34 mouse cellular contexts compared by ENCODE assay signal in the genomic region with DNA sequence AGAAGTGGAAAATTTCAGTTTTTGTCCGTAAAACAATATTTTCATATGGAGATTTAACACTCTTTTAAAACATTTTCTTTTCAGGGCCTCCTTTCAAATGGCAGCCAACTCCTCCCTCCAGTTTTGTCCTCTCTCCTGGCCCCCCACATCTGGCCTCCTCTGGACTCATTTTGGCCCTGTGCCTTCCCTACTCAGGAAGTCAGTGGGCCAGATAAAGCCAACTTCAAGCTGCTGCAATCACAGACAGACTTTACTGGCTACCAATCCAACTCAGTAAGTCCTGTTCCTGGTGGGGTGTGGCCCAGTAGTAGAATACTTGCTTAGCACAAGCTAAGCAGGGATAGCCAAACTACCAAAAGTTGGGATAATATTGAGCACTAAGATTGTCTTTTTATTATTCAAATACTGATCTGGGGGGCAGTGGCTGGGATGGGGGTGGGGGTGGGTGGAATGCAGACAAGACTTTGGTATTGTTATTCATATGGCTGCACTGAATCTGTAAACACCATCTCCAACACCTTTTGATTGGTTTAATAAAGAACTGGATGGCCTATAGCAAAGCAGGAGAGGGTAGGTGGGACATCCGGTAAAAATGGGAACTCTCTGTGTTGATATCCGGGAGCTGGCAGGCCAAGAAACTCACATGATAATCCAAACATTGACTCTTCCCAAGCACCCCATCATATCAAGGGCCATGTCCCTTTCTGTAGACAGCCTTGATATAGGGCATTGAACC. TPM values are rescaled to one million over a fixed set of nuclear protein-coding genes. Genes with fewer than 3 reads are reported as not detected.
DNase-seq lines count a peak whose midpoint lies in the region; ATAC-seq and TF ChIP-seq lines count a peak whose summit lies in the region.
"Had no signal": no experiment of that assay in that cellular context is flagged by ENCODE, and none has a peak within 500 bp of the region (broad histone marks: within the 10 kb centered on the region; RNA-seq: fewer than 3 reads in every experiment).

No protein-coding gene starts in this region.

- TF ChIP-seq CTCF in heart, postnatal 0 days (IDR thresholded peaks at IDR 0.05; ENCODE audit: low read depth) = no peak
- TF ChIP-seq CTCF in ES-Bruce4 (IDR thresholded peaks at IDR 0.05; ENCODE audit: low read depth, low read length) = no peak

- no peak for TF ChIP-seq POLR2A in ES-Bruce4 (IDR thresholded peaks at IDR 0.05; ENCODE audit: insufficient read depth, low read length)

- H3K4me2 ChIP-seq in heart, postnatal 0 days (ENCODE audit: low read depth, low read length) = no peak overlapping the region
- no peak overlapping the region for H3K4me2 ChIP-seq in hindbrain, embryonic 12.5 days (replicated peaks)
- H3K4me2 ChIP-seq: heart, embryonic 15.5 days; intestine, embryonic 15.5 days; limb, embryonic 15.5 days; liver, embryonic 13.5 days; midbrain, embryonic 12.5 days; neural tube, embryonic 13.5 days; stomach, embryonic 15.5 days had no signal

- peaks cover 4% of the 10 kb centered on the region; the same call in 1 of the 2 replicates for H3K27me3 ChIP-seq in heart, postnatal 0 days (ENCODE audit: control insufficient read depth, insufficient read depth, low read length)
- H3K27me3 ChIP-seq in ES-Bruce4 (ENCODE audit: control insufficient read depth, insufficient read depth, low read length, poor library complexity, severe bottlenecking) = no peaks in the 10 kb centered on the region
- H3K27me3 ChIP-seq in hindbrain, embryonic 12.5 days = no peaks in the 10 kb centered on the region; the same call in 1 of the 2 replicates
- H3K27me3 ChIP-seq: intestine, embryonic 15.5 days; limb, embryonic 15.5 days; midbrain, embryonic 12.5 days; neural tube, embryonic 13.5 days had no signal

- H3K27ac ChIP-seq in heart, postnatal 0 days (ENCODE audit: low read depth) = no peak overlapping the region
- H3K27ac ChIP-seq in ES-Bruce4 (ENCODE audit: insufficient read depth, low read length) = peak overlapping the region; percentile 89
- H3K27ac ChIP-seq in hindbrain, embryonic 12.5 days = no peak overlapping the region
- H3K27ac ChIP-seq: heart, embryonic 15.5 days; hindbrain, postnatal 0 days; intestine, embryonic 15.5 days; limb, embryonic 10.5 days; limb, embryonic 15.5 days; liver, embryonic 13.5 days; midbrain, embryonic 12.5 days; neural tube, embryonic 13.5 days; stomach, embryonic 15.5 days had no signal

- no peaks in the 10 kb centered on the region for H3K9me3 ChIP-seq in heart, postnatal 0 days (replicated peaks; ENCODE audit: control insufficient read depth, low read length)
- H3K9me3 ChIP-seq in ES-Bruce4 (replicated peaks; ENCODE audit: control insufficient read depth, insufficient read depth, low read length, poor library complexity, severe bottlenecking) = no peaks in the 10 kb centered on the region
- no peaks in the 10 kb centered on the region for H3K9me3 ChIP-seq in hindbrain, embryonic 12.5 days (replicated peaks)
- H3K9me3 ChIP-seq: heart, embryonic 15.5 days; intestine, embryonic 15.5 days; limb, embryonic 10.5 days; limb, embryonic 15.5 days; liver, embryonic 13.5 days; midbrain, embryonic 12.5 days; neural tube, embryonic 13.5 days; stomach, embryonic 15.5 days had no signal

- no peak for ATAC-seq in heart, postnatal 0 days (ENCODE audit: insufficient read depth, low read depth)
- ATAC-seq in monocyte, adult 5-6 weeks (replicated peaks; ENCODE audit: insufficient number of reproducible peaks, low FRiP score, low TSS enrichment, poor library complexity, severe bottlenecking) = no peak
- no peak for ATAC-seq in hindbrain, embryonic 12.5 days (ENCODE audit: low FRiP score)
- ATAC-seq: forebrain, embryonic 14.5 days; hindbrain, postnatal 0 days; intestine, embryonic 15.5 days had no signal

- H3K36me3 ChIP-seq in heart, postnatal 0 days (replicated peaks; ENCODE audit: control insufficient read depth, insufficient read depth, low read length) = no peaks in the 10 kb centered on the region
- no peaks in the 10 kb centered on the region for H3K36me3 ChIP-seq in ES-Bruce4 (ENCODE audit: control insufficient read depth, insufficient read depth, low read length, poor library complexity, severe bottlenecking)
- H3K36me3 ChIP-seq in hindbrain, embryonic 12.5 days = no peaks in the 10 kb centered on the region
- H3K36me3 ChIP-seq: heart, embryonic 15.5 days; intestine, embryonic 15.5 days; limb, embryonic 10.5 days; limb, embryonic 15.5 days; liver, embryonic 13.5 days; midbrain, embryonic 12.5 days; neural tube, embryonic 13.5 days; stomach, embryonic 15.5 days had no signal

- 86% methylated on average over 3 of the region's 3 CpGs for WGBS in heart, postnatal 0 days
- WGBS in hindbrain, embryonic 12.5 days = 80% methylated on average over 3 of the region's 3 CpGs

- 0 out of 2 replicates have a peak, but pooled peaks cover 2% of the 10 kb centered on the region for H3K4me1 ChIP-seq in heart, postnatal 0 days (ENCODE audit: control insufficient read depth, insufficient read depth)
- H3K4me1 ChIP-seq in ES-Bruce4 (ENCODE audit: control insufficient read depth, insufficient read depth, low read length) = peaks cover 4% of the 10 kb centered on the region
- no peaks in the 10 kb centered on the region for H3K4me1 ChIP-seq in hindbrain, embryonic 12.5 days
- H3K4me1 ChIP-seq: intestine, embryonic 15.5 days; liver, embryonic 13.5 days; midbrain, embryonic 12.5 days; stomach, embryonic 15.5 days had no signal

- peak; percentile 35 for DNase-seq in heart, postnatal 0 days (ENCODE audit: low spot score)
- no peak for DNase-seq in heart, adult 8-10 months (ENCODE audit: low spot score)
- DNase-seq in 416B (ENCODE audit: low read depth) (peak; percentile 16), ZHBTc4 (ENCODE audit: low read depth, low spot score) (peak; percentile 77)
- DNase-seq: adrenal gland, adult 8-10 months; B cell, adult 2 months; cerebellum, adult 2 months; cerebellum, postnatal 14 days; gastrocnemius, postnatal 14 days; kidney, adult 8-10 months; kidney, postnatal 10 days; layer of hippocampus, adult 9-11 months; liver, embryonic 13.5 days; lung, adult 2 months; lung, postnatal 36 days; right cerebral cortex, postnatal 25 days had no signal

- H3K9ac ChIP-seq in heart, postnatal 0 days (replicated peaks; ENCODE audit: low read depth, low read length) = no peak overlapping the region
- H3K9ac ChIP-seq in ES-Bruce4 (ENCODE audit: low read depth, poor library complexity, severe bottlenecking) = 0 out of 2 replicates have a peak overlapping the region, but pooled peaks have one; percentile 31
- H3K9ac ChIP-seq in hindbrain, embryonic 12.5 days = no peak overlapping the region
- H3K9ac ChIP-seq: heart, embryonic 15.5 days; intestine, embryonic 15.5 days; limb, embryonic 15.5 days; liver, embryonic 13.5 days; midbrain, embryonic 12.5 days; neural tube, embryonic 13.5 days; stomach, embryonic 15.5 days had no signal

- TF ChIP-seq EP300 in heart, postnatal 0 days (IDR thresholded peaks at IDR 0.05; ENCODE audit: low read depth) = no peak
- no peak for TF ChIP-seq EP300 in ES-Bruce4 (IDR thresholded peaks at IDR 0.05; ENCODE audit: insufficient read depth, low read depth, low read length)

- H3K4me3 ChIP-seq in heart, postnatal 0 days (ENCODE audit: low read depth, low read length) = no peak overlapping the region
- no peak overlapping the region for H3K4me3 ChIP-seq in ES-Bruce4 (ENCODE audit: low read depth, low read length)
- no peak overlapping the region for H3K4me3 ChIP-seq in hindbrain, embryonic 12.5 days
- H3K4me3 ChIP-seq: heart, embryonic 15.5 days; intestine, embryonic 15.5 days; limb, embryonic 10.5 days; limb, embryonic 15.5 days; liver, embryonic 13.5 days; midbrain, embryonic 12.5 days; neural tube, embryonic 13.5 days; stomach, embryonic 15.5 days had no signal

RNA-seq across cellular contexts. Expression of gene B4galnt3, which starts 12.7 kb away (rescaled TPM):
- 0.89 TPM in 1 of 2 replicates, not detected in the other for total RNA-seq in heart, postnatal 0 days (2014; rRNA removed; ENCODE audit: low replicate concordance)
- polyA plus RNA-seq in heart, postnatal 0 days (2015; fragmentation: Nextera tagmentation; extraction: Ambion mirVana) = 0.08 and 0.10 TPM in 2 replicates
- total RNA-seq in heart, adult 8-10 months (2022) = under 1 TPM; 0.09 to 0.47 (median 0.18) TPM
- 15.7 and 18.6 TPM in 2 replicates for polyA plus RNA-seq in ES-Bruce4 (2011; ENCODE audit: insufficient read depth, insufficient read length, low read depth, missing spikeins)
- total RNA-seq in monocyte, adult 5-6 weeks (2017) = not detected in 3 replicates
- polyA plus RNA-seq in hindbrain, embryonic 12.5 days (2016; fragmentation: Nextera tagmentation; extraction: Ambion mirVana) = 0.66 and 1.2 TPM in 2 replicates
- total RNA-seq: granulocyte monocyte progenitor cell, adult 5-6 weeks; megakaryocyte, adult 5-6 weeks had no signal
- polyA plus RNA-seq: forebrain, embryonic 14.5 days; hindbrain, embryonic 11.5 days had no signal

RNA-seq across cellular contexts. Expression of gene D330020A13Rik, which starts 12.9 kb away (rescaled TPM):
- not detected in 2 replicates for total RNA-seq in heart, postnatal 0 days (2014; rRNA removed; ENCODE audit: low replicate concordance)
- polyA plus RNA-seq in heart, postnatal 0 days (2015; fragmentation: Nextera tagmentation; extraction: Ambion mirVana) = not detected in 2 replicates
- not detected for total RNA-seq in heart, adult 8-10 months (2022)
- polyA plus RNA-seq in ES-Bruce4 (2011; ENCODE audit: insufficient read depth, insufficient read length, low read depth, missing spikeins) = not detected in 2 replicates
- total RNA-seq in monocyte, adult 5-6 weeks (2017) = not detected in 3 replicates
- polyA plus RNA-seq in hindbrain, embryonic 12.5 days (2016; fragmentation: Nextera tagmentation; extraction: Ambion mirVana) = 0.65 and 0.81 TPM in 2 replicates
- total RNA-seq: granulocyte monocyte progenitor cell, adult 5-6 weeks; left cerebral cortex, postnatal 10 days; megakaryocyte, adult 5-6 weeks; midbrain, postnatal 0 days had no signal
- polyA plus RNA-seq: cortical plate, adult 2 months; forebrain, embryonic 14.5 days; hindbrain, postnatal 0 days; limb, embryonic 10.5 days; liver, embryonic 13.5 days; lung, adult 2 months; midbrain, embryonic 12.5 days had no signal

RNA-seq across cellular contexts. Expression of gene Kdm5a, which starts 56.9 kb away (rescaled TPM):
- 16.3 and 34.6 TPM in 2 replicates for total RNA-seq in heart, postnatal 0 days (2014; rRNA removed; ENCODE audit: low replicate concordance)
- 21.5 and 22.6 TPM in 2 replicates for polyA plus RNA-seq in heart, postnatal 0 days (2015; fragmentation: Nextera tagmentation; extraction: Ambion mirVana)
- total RNA-seq in heart, adult 8-10 months (2022) = 10 to 100 TPM; 24.9 to 31.2 (median 30.9) TPM
- 65.6 and 75.3 TPM in 2 replicates for polyA plus RNA-seq in ES-Bruce4 (2011; ENCODE audit: insufficient read depth, insufficient read length, low read depth, missing spikeins)
- 192 to 286 TPM (median 256 TPM) in 3 replicates for total RNA-seq in monocyte, adult 5-6 weeks (2017)
- polyA plus RNA-seq in hindbrain, embryonic 12.5 days (2016; fragmentation: Nextera tagmentation; extraction: Ambion mirVana) = 59.6 and 62.2 TPM in 2 replicates

RNA-seq across cellular contexts. Expression of gene Ccdc77, which starts 57.1 kb away (rescaled TPM):
- 4.8 and 10.4 TPM in 2 replicates for total RNA-seq in heart, postnatal 0 days (2014; rRNA removed; ENCODE audit: low replicate concordance)
- polyA plus RNA-seq in heart, postnatal 0 days (2015; fragmentation: Nextera tagmentation; extraction: Ambion mirVana) = 13.4 and 15.0 TPM in 2 replicates
- total RNA-seq in heart, adult 8-10 months (2022) = 1 to 10 TPM; 2.9 to 4.7 (median 4.0) TPM
- polyA plus RNA-seq in ES-Bruce4 (2011; ENCODE audit: insufficient read depth, insufficient read length, low read depth, missing spikeins) = 59.3 and 60.4 TPM in 2 replicates
- 8.9 to 17.4 TPM (median 11.2 TPM) in 3 replicates for total RNA-seq in monocyte, adult 5-6 weeks (2017)
- 20.1 and 24.0 TPM in 2 replicates for polyA plus RNA-seq in hindbrain, embryonic 12.5 days (2016; fragmentation: Nextera tagmentation; extraction: Ambion mirVana)
